Mouse (Mus musculus) heart, embryonic 12.5 days (tissue): ENCODE measurements around the gene C1qtnf5. TPM values are rescaled to one million over a fixed set of nuclear protein-coding genes. Genes with fewer than 3 reads are reported as not detected.

Source experiments
- ATAC-seq: fragments of 200-750 bp; cut with Nextera tagmentation; 2 replicates; pipeline ENCODE4 v1.8.0; 2017; ENCODE audit warnings: moderate TSS enrichment, moderate library complexity; ENCODE audit not compliant: insufficient number of reproducible peaks, low FRiP score
- H3K27ac ChIP-seq: fragments of 300-500 bp; sonication (generic); 2 replicates; pipeline ENCODE4 v1.5.1; 2016; ENCODE audit warnings: mild to moderate bottlenecking, moderate library complexity; ENCODE audit not compliant: poor library complexity, severe bottlenecking
- H3K27me3 ChIP-seq: fragments of 300-500 bp; sonication (generic); replicated peaks from 2 replicates; pipeline ENCODE4 v1.6.1; 2016; ENCODE audit warnings: mild to moderate bottlenecking, moderate library complexity
- H3K36me3 ChIP-seq: fragments of 300-500 bp; sonication (generic); 2 replicates; pipeline ENCODE4 v1.6.1; 2016; ENCODE audit warnings: mild to moderate bottlenecking, moderate library complexity
- H3K4me1 ChIP-seq: fragments of 300-500 bp; sonication (generic); replicated peaks from 2 replicates; pipeline ENCODE4 v1.6.1; 2016; ENCODE audit warnings: mild to moderate bottlenecking
- H3K4me2 ChIP-seq: fragments of 300-500 bp; sonication (generic); 2 replicates; pipeline ENCODE4 v1.6.1; 2016; ENCODE audit warnings: mild to moderate bottlenecking, moderate library complexity
- H3K4me3 ChIP-seq: fragments of 300-500 bp; sonication (generic); 2 replicates; pipeline ENCODE4 v1.5.1; 2016; ENCODE audit warnings: mild to moderate bottlenecking
- H3K9ac ChIP-seq: fragments of 300-500 bp; sonication (generic); 2 replicates; pipeline ENCODE4 v1.6.1; 2016; ENCODE audit warnings: mild to moderate bottlenecking, moderate library complexity
- H3K9me3 ChIP-seq: fragments of 300-500 bp; sonication (generic); replicated peaks from 2 replicates; pipeline ENCODE4 v1.6.1; 2016; ENCODE audit warnings: mild to moderate bottlenecking, moderate library complexity
- WGBS: fragments of 180-500 bp; shearing (Covaris S2); methylation state at CpG from one replicate; pipeline ENCODE4 v1.1.7; 2016; 5-methylcytosine and 5-hydroxymethylcytosine counted together
- polyA plus RNA-seq: library from polyadenylated mRNA; unstranded; fragments of >200 nt; fragmentation: Nextera tagmentation; extraction: Ambion mirVana; gene quantifications from 2 replicates; pipeline ENCODE4 v1.2.1, GENCODE M21; 2016

C1qtnf5 gene
- polyA plus RNA-seq, 1 experiment from 2014 or later = 1.1 TPM

DNA sequence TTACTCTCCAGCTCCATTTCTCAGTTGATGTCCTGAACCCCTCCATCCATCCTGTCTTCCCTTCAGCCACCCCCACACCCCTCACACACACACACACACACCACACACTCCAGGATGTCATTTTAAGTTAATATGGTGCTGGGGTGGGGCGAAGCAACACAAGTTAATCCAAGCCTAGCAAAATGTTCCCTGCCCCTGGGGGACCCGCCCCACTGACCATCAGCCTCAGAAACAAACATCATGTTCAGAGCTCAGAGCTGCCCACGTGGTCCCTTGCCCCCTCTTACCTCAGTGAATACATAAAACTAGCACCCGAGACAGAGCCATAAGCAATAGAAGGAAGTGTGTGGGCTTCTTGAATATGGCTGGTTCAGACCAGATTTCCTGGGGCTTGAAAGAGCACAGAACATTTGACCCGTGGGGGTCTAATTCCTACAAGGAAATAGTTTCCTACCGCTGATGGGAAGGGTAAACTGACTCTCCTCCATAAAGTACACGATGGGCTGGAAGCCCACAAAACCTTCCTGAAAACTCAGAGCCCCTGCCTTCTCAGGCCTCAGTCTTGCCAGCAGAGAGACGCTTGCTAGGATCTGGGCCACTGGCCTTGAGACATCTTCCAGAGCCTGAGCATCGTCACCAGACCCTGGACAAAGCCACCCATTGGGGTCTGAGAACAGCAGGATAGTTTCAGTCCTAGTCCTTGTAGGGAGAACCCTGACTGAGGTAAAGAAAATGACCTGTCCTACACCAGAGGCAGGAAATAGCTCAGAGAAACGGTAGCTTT lies 26.9 kb upstream of the C1qtnf5 start:
- H3K36me3 ChIP-seq = peaks cover 12% of the 10 kb centered on the region
- peak overlapping the region; percentile 81; the same call in 1 of the 2 replicates for H3K27ac ChIP-seq
- no peak for ATAC-seq
- WGBS = 70% methylated on average over 10 of the region's 10 CpGs
- H3K27me3 ChIP-seq = no peaks in the 10 kb centered on the region
- no peak overlapping the region for H3K9ac ChIP-seq
- peaks cover 91% of the 10 kb centered on the region for H3K4me1 ChIP-seq
- H3K9me3 ChIP-seq = no peaks in the 10 kb centered on the region
- no peak overlapping the region for H3K4me3 ChIP-seq
- H3K4me2 ChIP-seq = no peak overlapping the region

DNA sequence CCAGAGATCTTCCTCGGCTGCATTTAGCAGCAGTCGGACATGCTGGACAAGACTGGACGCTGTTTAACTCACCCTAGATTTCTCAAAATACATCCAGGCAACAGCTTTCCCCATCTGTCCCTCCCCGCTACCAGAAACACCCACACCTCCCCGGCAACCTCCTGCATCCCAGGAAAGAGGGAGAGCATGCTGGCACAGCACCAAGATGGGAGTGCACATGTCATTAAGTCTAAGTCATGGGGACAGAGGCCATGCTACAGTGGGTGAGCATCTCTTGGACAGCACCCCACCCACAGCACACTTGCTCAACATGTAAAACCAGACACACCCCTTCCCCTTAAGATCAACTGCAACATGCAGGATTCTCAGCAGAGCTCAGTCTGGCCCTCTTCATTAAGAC lies 26.1 kb upstream of the C1qtnf5 start:
- H3K9ac ChIP-seq = no peak overlapping the region
- H3K27me3 ChIP-seq = 0 out of 2 replicates have a peak, but pooled peaks cover 4% of the 10 kb centered on the region
- no peak overlapping the region for H3K4me3 ChIP-seq
- 56% methylated on average over 5 of the region's 5 CpGs for WGBS
- 0 out of 2 replicates have a peak overlapping the region, but pooled peaks have one; percentile 21 for H3K27ac ChIP-seq
- H3K4me2 ChIP-seq = no peak overlapping the region
- H3K4me1 ChIP-seq = peaks cover 89% of the 10 kb centered on the region
- H3K9me3 ChIP-seq = no peaks in the 10 kb centered on the region
- H3K36me3 ChIP-seq = peaks cover 5% of the 10 kb centered on the region
- ATAC-seq = no peak

DNA sequence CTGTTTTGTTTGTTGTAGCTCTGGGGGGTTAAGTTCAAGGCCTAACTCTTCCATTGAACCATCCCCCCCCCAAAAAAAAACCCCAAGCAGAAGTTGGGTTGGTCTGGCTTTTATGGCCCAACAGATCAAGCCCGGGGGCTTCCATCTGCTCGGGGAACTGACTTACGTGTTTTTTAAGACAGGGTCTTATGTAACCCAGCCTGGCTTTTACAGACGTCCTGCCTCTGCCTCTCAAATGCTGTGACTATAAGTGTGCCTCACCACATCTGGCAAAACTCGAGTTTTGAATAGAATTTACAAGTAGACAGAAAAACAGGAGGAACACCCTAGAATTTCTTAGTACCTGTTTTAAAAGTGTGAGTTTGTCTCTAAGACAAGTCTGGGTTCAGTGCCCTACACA lies 25.5 kb upstream of the C1qtnf5 start:
- no peak overlapping the region for H3K4me2 ChIP-seq
- H3K4me3 ChIP-seq = no peak overlapping the region
- H3K9me3 ChIP-seq = no peaks in the 10 kb centered on the region
- no peaks in the 10 kb centered on the region for H3K36me3 ChIP-seq
- H3K9ac ChIP-seq = no peak overlapping the region
- no peak overlapping the region for H3K27ac ChIP-seq
- peaks cover 10% of the 10 kb centered on the region; the same call in 1 of the 2 replicates for H3K27me3 ChIP-seq
- H3K4me1 ChIP-seq = peaks cover 89% of the 10 kb centered on the region
- ATAC-seq = no peak
- 76% methylated on average over 5 of the region's 5 CpGs for WGBS

DNA sequence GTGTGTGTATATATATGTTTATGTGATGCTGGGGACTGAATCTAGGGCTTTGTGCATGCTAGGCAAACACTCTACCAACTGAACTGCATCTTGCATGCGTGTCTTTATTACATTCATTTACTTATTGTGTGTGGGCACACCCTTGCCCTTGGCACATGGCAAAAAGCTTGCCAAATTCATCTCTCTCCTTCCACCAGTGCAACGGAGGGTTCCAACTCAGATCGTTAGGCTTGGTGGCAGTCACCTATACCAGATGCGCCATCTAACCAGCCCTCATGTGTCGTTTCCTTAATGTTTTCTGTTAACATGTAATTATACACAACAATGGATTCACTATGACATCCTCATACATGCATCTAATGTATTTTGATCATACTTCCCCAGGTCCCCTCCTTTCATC lies 24.8 kb upstream of the C1qtnf5 start:
- WGBS = 83% methylated on average over 5 of the region's 5 CpGs
- H3K4me2 ChIP-seq = no peak overlapping the region
- no peak for ATAC-seq

DNA sequence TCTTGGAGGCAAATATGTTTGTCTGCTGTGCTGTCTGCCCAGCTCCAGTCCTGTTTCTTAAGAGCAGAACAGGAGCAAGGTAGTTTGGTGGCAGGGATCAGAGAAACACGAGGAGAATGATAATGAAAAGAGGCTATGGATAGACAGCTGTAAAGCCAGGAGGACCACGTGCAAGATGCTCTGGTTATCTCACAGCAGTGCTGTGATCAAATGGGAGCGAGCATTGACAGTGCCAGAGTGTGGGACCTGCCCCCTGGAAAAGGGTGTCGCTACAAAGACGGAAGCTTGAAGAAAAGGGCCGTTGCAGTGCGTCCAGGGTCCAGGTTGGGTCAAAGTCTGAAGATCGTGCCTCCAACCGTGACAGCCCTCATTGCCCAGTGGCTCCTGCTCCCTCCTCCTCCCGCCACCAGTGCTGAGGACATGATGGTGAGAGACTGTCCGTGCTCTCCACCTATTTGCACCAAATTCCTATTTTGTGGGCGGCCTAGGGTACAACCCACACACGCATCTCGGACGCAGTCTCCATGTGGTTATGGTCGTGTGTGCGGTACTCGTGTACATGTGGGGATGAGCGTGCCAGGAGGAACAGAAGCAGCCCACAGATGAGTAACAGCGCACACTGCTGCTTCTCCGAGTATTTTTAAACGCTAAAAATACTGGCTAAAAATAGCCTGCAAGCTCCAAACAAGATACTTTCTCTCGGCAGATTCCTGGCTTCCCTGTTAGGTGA lies 23.5 kb upstream of the C1qtnf5 start:
- Histone ChIP-seq H3K4me2 (peak overlapping the region; percentile 96), H3K36me3 (no peaks in the 10 kb centered on the region), H3K9ac (peak overlapping the region; percentile 93), H3K4me3 (peak overlapping the region; percentile 73), H3K27ac (peak overlapping the region; percentile 88), H3K9me3 (no peaks in the 10 kb centered on the region), H3K27me3 (peaks cover 11% of the 10 kb centered on the region; the same call in 1 of the 2 replicates), H3K4me1 (peaks cover 87% of the 10 kb centered on the region)
- no peak for ATAC-seq
- 6% methylated on average over 23 of the region's 23 CpGs for WGBS

More for the DNA sequence above, 24.8 kb upstream of the C1qtnf5 start:
- Histone ChIP-seq H3K4me3 (no peak overlapping the region), H3K4me1 (peaks cover 88% of the 10 kb centered on the region), H3K27ac (no peak overlapping the region), H3K9me3 (no peaks in the 10 kb centered on the region), H3K36me3 (no peaks in the 10 kb centered on the region), H3K27me3 (peaks cover 11% of the 10 kb centered on the region; the same call in 1 of the 2 replicates), H3K9ac (no peak overlapping the region)

DNA sequence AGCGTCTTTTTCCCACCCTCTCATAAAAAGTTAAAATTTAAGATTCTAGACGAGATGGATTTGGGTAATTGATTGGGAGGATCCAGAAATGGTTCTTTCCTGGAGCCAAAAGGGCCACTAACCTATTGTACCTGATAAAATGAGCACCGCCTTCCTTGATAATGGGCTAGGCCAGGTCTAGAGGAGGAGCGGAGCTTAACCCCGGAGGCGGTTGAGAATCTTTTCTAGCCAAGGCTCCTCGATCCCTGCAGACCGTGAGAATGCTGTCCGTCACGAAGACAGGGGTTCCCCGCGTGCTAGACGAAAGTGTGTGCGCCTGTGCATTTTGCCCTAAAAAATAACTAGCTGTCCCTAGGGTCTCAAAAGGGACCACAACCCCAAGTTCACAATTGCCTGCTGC lies 22.8 kb upstream of the C1qtnf5 start:
- peaks cover 11% of the 10 kb centered on the region; the same call in 1 of the 2 replicates for H3K27me3 ChIP-seq
- peak overlapping the region; percentile 93 for H3K9ac ChIP-seq
- peak overlapping the region; percentile 73 for H3K4me3 ChIP-seq
- H3K4me1 ChIP-seq = peaks cover 87% of the 10 kb centered on the region
- H3K27ac ChIP-seq = peak overlapping the region; percentile 88
- ATAC-seq = no peak
- WGBS = 3% methylated on average over 14 of the region's 14 CpGs
- H3K4me2 ChIP-seq = peak overlapping the region; percentile 96
- no peaks in the 10 kb centered on the region for H3K9me3 ChIP-seq
- H3K36me3 ChIP-seq = no peaks in the 10 kb centered on the region

DNA sequence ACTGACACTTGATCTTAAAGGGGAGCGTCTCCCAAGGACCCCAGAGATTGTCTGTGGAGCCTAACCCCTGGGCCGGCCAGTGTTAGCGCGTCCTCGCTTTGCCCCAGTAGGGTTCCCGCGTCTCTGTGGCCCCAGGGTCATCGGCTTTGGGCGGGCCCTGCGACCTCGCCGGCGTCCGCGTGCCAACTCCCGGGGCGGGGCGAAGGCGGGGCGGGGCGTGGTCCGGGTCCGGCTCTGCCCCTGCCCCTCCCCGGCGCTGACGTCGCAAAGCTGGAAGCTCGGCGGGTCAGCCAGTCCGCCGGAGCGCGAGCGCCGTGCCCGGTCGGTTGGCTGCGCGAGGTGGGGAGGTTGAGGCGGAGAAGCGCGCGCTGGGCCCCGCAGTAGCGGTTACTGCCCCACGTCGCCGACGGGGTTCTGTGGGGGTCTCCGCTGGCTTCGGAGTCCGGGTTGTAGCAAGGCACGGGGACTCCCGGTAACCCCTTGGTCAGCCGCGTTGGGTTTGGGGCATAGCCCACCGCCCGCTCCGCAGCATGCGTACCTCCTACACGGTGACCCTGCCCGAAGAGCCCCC lies 22.3 kb upstream of the C1qtnf5 start:
- peaks cover 2% of the 10 kb centered on the region for H3K36me3 ChIP-seq
- H3K27ac ChIP-seq = peak overlapping the region; percentile 88
- ATAC-seq = peak; percentile 80
- WGBS = under 1% methylated on average over 62 of the region's 62 CpGs
- H3K9me3 ChIP-seq = no peaks in the 10 kb centered on the region
- H3K27me3 ChIP-seq = peaks cover 11% of the 10 kb centered on the region; the same call in 1 of the 2 replicates
- peak overlapping the region; percentile 93 for H3K9ac ChIP-seq
- peak overlapping the region; percentile 96 for H3K4me2 ChIP-seq
- peak overlapping the region; percentile 73 for H3K4me3 ChIP-seq
- H3K4me1 ChIP-seq = peaks cover 87% of the 10 kb centered on the region

DNA sequence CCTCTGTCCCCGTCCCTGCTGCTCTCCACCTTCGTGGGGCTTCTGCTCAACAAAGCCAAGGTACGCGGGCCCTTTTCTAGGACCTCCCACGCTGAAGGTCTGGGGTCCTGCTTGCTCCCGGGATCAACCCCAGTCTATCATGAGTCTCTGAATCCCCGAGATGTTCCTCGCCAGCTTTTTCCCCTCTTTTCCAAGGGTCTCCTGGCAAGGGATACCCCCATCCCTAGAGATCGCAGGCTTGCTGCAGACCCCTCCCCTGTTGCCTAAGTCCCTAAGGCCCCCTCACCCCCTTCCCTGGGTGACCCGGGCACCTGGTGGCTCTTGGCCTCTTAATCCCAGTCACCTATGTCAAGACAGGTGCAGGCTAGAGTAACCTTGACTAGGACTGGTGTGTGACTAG lies 21.8 kb upstream of the C1qtnf5 start:
- peak overlapping the region; percentile 73 for H3K4me3 ChIP-seq
- H3K9me3 ChIP-seq = no peaks in the 10 kb centered on the region
- H3K36me3 ChIP-seq = peaks cover 8% of the 10 kb centered on the region
- peaks cover 11% of the 10 kb centered on the region; the same call in 1 of the 2 replicates for H3K27me3 ChIP-seq
- H3K4me2 ChIP-seq = peak overlapping the region; percentile 96
- H3K4me1 ChIP-seq = peaks cover 87% of the 10 kb centered on the region
- 4% methylated on average over 10 of the region's 10 CpGs for WGBS
- H3K27ac ChIP-seq = peak overlapping the region; percentile 88
- peak overlapping the region; percentile 93 for H3K9ac ChIP-seq
- ATAC-seq = no peak

DNA sequence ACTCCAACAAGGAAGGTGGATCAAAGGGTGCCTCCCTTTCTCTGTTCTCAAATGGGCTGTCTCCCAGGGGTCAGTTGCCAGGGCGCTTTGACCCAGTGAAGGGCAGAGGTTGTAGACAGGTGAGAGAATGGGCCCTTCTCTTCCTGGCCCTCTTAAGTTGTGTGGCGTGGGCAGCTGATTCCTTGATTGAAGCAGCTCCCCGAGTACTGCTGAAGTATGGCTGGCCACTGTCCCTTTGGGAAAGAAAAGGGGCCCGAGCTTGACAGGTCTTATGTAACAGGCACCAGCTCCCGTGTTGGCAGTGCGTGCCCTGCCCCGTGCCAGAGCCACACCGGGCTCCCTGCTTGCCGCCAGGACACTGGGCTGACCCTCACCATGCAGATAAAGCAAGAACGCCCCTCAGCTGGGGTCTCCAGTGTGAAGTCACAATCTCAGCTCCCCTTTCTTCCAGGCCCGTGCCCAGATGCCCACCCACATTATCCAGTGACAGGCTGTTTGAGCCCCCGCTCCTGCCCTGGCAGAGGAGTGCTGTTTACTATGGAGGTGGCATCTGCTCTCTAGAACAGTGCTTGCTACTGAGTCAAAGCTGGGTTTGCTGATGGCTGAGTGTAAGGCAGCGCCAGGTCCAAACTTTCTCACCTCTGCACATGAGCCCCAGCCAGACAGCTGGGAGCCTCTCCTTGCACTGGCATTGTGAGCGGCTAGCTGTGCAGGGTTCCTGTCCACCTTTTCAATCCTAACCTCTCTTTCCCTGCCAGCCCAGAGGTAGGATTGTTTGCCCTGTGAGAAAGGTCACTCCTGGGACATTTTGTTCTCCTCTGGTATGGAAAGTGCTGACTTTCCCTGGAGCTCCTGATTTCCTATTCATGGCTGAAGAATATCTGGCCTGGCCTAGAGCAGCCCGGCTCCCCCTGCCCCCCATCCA lies 21.0 kb upstream of the C1qtnf5 start:
- H3K4me3 ChIP-seq = peak overlapping the region; percentile 73
- peak overlapping the region; percentile 96 for H3K4me2 ChIP-seq
- peaks cover 80% of the 10 kb centered on the region for H3K4me1 ChIP-seq
- H3K27ac ChIP-seq = peak overlapping the region; percentile 88
- peaks cover 15% of the 10 kb centered on the region for H3K36me3 ChIP-seq
- H3K9me3 ChIP-seq = no peaks in the 10 kb centered on the region
- H3K27me3 ChIP-seq = peaks cover 11% of the 10 kb centered on the region; the same call in 1 of the 2 replicates
- 54% methylated on average over 15 of the region's 15 CpGs for WGBS
- peak overlapping the region; percentile 93 for H3K9ac ChIP-seq
- ATAC-seq = no peak

DNA sequence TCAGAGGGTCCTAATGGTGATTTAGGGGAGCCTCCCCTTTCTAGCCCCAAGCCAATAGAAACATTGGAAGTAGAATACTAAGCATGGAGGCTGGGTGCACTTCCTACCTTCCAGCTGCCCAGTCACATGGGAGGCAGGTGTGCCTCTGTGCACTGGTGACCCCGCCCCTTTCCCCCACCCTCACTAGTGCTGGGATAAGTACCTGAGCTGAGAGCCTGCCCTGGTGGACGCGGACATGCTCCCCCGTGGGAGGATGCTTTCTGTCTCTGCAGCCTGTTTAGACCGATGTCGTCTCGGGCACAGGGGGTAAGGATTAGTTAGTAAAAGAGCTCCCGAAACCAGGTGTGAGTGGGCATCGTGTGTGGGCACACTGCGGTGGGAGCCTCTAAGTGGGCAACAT lies 20.1 kb upstream of the C1qtnf5 start:
- H3K9me3 ChIP-seq = no peaks in the 10 kb centered on the region
- H3K36me3 ChIP-seq = peaks cover 24% of the 10 kb centered on the region
- peaks cover 73% of the 10 kb centered on the region for H3K4me1 ChIP-seq
- WGBS = 35% methylated on average over 10 of the region's 10 CpGs
- ATAC-seq = no peak
- 0 out of 2 replicates have a peak overlapping the region, but pooled peaks have one; percentile 47 for H3K9ac ChIP-seq
- H3K4me3 ChIP-seq = peak overlapping the region; percentile 73
- H3K4me2 ChIP-seq = peak overlapping the region; percentile 96
- H3K27ac ChIP-seq = peak overlapping the region; percentile 88
- peaks cover 11% of the 10 kb centered on the region; the same call in 1 of the 2 replicates for H3K27me3 ChIP-seq
